Mouse (Mus musculus): ENCODE results near the gene Myh10.

GRCm38 (mm10) chr11:68863631-68864091 is 172.3 kb downstream of the Myh10 start:
- TF ChIP-seq CTCF (IDR thresholded peaks at IDR 0.05; ENCODE audit: borderline replicate concordance, control insufficient read depth, extremely low read depth, insufficient read depth, low read length, poor library complexity) (no peak), POLR2A (IDR thresholded peaks at IDR 0.05; ENCODE audit: control insufficient read depth, extremely low read depth, insufficient read depth, low read length, poor library complexity) (no peak)

Data from thymus, adult 2 months (tissue).